Mouse (Mus musculus) CD4-positive, CD25-positive, alpha-beta regulatory T cell, adult 4 months (primary cell): ENCODE results near the gene Gm45713. TPM values are rescaled to one million over a fixed set of nuclear protein-coding genes. Genes with fewer than 3 reads are reported as not detected.
"Not testable (repeated sequence)": the region's sequence is repeated elsewhere in the genome, so short reads cannot be mapped to it uniquely, and the experiment has no call there.

Source experiments
- ATAC-seq: one replicate; pipeline ENCODE4 v1.8.0; 2017
- polyA plus RNA-seq, 2 experiments: library from polyadenylated mRNA; unstranded; fragments of 100-300 nt; shearing (Covaris generic); gene quantifications; one replicate each; pipeline ENCODE4 v1.2.1; 2017

Gene Gm45713
- not detected for polyA plus RNA-seq

DNA sequence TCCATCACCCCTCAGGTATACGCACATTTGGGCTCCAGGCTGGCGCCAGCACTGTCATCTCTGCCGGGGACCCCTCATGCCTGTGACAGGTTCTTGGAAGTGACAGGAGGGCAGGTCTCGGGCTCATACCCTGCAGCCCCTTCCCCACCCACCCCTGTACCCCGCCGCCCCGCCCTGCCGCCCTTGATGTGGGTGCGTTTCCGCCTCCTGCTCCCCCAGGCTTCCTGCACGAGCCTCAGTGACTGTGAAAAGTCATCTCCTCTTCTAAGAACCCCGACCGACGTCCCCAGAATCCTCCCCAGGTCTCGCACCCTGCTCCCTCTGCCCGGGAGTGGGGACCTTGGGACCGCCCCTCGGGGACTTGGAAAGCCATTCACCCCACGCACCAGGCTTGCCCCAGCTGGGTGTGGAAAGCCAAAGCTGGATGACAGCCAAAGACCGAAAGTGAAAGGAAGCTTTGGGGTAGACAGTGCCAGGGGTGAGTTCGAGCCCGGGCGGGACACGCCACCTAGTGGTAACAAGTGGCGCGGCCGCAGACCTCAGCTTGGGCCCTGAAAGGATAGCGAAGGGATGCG lies at the start of gene Gm45713, which contains the start of gene Flt3l:
Gene Gm45713 (minus strand): TSS at position 239 of the 575 bp plus-strand sequence.
Gene Flt3l (minus strand): TSS at position 440 of the 575 bp plus-strand sequence.
- ATAC-seq: peak; percentile 84

DNA sequence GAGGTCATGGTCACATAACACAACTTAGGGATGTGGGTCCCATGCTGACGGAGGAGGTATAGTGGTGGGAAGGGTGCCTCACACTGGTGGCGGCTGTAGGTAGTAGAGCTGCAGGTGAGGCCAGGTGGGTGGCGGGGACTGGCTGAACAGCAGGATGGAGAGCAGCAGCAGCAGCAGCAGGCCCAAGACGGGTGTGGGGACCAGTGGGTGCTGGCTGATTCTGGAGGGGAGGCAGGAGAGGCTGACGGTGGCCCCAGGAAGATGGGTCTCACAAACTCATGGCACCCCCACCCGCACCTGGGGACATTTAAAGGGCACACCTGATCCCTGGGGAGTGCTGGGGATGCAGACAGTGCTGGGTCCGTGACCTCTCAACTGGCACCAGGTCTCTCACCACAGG lies 47.6 kb upstream of the Gm45713 start:
- ATAC-seq: no peak

DNA sequence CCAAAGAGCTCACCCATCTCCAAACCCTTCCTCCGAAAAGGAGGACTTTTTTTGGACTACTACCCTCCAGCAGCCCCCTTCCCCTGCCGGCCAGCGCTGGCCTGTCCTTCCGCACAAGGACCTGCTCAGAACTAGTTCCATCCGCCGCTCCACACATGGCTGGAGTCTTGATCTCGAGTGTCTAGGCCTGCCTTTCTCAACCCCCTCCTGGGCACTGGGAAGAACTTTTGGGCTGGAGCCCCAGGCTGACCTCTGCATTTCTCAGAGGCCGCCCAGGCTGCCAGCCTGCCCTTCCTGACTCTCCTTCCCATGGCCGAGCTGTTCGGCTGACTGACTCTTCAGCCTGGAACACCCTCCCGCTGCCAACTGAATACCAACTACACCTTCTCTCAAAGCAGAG lies 46.6 kb upstream of the Gm45713 start:
- ATAC-seq: no peak

DNA sequence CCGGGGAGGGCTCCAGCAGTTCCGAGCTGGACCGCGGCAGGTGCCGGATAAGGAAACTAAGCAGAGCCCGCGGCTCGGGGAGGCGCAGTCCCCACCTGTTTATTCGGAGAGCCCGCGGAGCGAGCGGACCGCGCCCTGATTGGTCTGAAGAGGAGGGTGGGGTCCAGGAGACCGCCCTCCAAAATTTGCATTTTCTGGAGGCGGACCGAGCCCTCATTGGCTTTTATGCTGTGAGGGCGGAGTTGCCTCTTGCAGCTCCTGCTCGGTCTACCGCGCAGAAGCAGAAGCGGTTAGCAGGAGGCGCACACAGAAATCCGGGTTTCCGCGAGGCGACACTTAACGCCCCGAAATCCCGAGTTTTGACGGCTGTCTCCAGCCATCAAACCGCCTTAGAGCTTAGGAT lies 46.2 kb upstream of the Gm45713 start:
- ATAC-seq: peak; percentile 96

DNA sequence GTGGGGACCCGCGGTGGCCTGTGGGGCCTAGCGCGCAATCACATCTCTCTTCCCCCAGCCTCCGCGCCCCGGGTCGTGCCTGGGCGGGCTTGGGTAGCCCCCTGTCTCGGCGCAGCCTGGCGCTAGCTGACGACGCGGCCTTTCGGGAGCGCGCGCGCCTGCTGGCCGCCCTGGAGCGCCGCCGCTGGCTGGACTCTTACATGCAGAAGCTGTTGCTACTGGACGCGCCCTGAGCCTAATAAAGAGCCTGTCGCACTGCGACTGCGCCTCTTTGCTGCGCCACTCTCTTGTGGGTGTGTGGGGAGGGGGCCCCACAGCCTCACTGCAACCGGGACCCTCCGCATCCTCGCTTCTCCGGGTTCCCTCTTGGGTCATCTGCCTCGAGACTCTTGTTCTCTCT lies 45.5 kb upstream of the Gm45713 start:
- ATAC-seq: no peak

DNA sequence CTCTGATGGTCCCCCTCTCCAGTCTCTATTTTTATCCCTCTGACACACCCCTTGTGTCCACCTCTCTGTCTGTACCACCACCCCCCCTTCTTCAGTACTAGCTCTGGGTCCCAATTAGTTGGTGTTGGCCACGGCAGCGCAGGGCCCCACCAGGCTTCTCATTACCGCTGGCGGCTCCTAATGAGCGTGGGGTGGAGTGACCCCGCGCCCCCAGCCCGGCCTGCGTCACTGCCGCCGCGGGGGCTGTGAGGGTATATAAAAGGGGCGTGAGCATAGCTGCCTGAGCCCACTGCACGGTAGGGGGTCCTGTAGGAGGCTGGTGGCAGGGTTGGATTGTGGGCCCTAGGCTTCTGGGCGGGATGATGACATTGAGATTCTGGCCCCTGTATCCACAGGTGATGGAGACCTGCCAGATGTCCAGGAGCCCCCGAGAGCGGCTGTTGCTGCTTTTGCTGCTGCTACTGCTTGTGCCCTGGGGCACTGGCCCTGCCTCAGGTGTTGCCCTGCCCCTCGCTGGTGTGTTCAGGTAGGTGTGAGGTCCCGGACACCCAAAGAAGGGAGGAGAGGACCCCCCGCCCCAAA lies 45.0 kb upstream of the Gm45713 start, which contains the start of gene Pth2:
Gene Pth2 (plus strand): TSS at position 100 of the 582 bp plus-strand sequence.
- no peak for ATAC-seq

DNA sequence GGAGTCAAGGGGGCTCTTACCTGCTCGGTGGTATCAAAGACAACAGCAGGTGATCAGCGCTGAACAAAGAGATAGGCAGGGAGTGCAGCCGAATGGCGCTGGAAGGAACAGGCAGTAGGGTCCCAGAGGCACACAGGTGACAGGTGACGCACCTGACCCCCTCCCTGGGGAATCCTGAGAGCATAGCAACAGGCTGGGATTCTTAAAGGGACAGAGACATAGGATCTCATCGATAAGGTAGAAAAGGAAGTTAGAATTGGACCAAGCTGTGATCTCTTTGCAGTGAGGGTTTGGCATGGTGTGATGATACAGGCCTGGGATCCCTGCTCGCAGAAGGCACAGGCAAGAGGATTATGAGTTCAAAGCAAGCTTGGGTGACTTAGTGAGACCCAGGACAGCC lies 43.4 kb upstream of the Gm45713 start, which contains the start of gene Gfy:
Gene Gfy (minus strand): TSS at position 101 of the 400 bp plus-strand sequence.
- ATAC-seq: no peak

DNA sequence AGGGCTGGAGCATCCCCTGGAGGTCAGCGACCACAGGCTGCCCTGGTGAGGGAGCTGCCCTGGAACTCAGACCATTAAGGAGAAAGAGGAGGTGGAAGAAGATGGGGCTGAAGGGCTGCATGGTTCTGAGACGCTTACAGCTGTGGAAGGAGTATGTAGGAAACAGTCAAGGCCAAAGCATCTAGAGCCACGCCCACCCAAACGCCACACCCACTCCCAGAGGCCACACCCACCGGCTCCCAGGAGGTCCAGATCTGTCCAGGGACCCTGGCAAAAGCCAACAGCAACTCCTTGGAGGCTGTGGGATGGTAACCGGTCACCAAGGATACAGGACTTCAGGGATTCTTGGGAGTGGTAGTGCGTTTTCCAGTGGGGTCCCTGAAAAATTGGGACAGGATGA lies 42.5 kb upstream of the Gm45713 start:
- no peak for ATAC-seq

DNA sequence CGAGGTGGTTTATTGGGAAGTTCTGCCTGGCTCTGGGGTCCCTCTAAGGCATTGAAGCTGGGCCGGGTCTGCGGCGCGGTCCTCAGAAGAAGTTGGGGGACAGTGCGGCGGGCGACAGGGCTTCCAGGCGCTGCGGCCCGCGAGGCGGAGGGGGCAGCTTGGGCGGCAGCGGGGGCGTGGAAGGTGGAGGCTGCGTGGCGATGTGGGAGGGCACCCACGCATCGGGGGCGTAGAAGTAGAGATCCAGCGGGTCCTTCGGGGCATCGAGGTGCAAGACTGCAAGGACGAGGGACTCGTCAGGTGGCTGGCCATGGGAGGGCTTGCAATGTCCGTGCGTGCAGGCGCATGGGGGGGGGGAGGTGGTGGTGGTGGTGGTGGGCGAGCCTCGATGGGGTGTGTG lies 40.3 kb upstream of the Gm45713 start:
- no peak for ATAC-seq

DNA sequence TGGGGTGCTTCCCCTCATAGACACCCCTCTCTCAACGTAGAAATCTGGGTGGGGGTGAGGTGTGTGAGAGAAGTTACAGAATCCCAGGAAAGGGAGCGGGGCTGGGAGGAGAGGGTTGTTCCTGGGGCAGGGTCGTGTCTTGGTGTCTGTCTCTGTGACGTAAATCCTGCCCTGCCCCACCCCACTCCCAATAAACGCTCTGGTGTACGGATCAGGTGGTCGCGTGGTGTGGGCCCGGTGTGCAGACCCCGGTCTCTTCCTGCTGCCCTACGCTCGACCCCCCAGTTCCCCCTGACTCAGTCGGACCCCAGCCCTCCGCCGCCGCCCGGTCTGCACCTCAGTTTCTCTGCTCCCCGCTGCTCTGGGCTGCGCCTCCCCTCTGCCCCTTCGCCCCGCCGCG lies 39.9 kb upstream of the Gm45713 start:
- no peak for ATAC-seq

DNA sequence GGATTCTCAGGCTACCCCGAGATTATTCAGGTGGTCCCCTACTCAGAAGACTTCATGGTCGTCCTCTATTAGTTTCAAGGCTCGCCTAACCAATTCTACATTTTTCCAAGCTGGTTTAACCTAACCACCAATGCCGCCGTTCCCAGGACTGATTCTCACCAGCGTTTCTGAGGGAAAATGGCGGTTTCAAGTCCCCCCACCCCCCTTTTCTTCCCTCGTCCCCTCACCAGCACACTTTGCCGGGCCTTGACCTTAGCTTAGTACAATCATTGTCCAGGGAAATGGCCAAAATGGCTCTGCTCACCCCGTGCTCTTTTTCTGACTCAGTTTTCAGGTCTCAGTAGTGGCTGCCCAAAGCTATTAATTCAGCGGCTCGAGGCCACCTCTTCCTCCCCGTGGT lies 39.4 kb upstream of the Gm45713 start:
- no peak for ATAC-seq

DNA sequence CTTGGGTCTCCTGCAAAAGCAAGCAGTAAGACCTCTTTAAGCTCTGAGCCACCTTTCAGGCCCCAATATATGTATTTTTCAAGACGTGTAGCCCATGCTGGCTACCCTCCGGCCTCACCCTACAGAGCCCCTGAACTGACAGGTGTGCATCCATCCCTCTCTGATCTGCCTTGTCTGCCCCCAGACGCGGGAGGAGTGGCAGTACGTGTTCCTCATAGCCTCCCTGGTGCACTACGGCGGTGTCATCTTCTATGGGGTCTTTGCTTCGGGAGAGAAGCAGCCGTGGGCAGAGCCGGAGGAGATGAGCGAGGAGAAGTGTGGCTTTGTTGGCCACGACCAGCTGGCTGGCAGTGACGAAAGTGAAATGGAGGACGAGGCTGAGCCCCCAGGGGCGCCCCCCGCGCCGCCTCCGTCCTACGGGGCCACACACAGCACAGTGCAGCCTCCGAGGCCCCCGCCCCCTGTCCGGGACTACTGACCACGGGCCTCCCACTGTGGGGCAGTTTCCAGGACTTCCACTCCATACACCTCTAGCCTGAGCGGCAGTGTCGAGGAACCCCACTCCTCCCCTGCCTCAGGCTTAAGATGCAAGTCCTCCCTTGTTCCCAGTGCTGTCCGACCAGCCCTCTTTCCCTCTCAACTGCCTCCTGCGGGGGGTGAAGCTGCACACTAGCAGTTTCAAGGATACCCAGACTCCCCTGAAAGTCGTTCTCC lies 38.7 kb upstream of the Gm45713 start:
- no peak for ATAC-seq

DNA sequence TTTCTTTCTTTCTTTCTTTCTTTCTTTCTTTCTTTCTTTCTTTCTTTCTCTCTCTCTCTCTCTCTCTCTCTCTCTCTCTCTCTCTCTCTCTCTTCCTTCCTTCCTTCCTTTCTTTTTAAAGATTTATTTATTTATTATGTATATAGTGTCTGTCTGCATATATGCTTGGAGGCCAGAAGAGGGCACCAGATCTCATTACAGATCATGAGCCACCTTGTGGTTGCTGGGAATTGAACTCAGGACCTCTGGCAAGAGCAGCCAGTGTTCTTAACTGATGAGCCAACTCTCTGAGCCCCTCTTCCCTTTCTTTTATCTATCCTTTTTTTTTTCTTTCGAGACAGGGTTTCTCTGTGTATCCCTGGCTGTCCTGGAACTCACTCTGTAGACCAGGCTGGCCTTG lies 37.7 kb upstream of the Gm45713 start:
- not testable (repeated sequence) for ATAC-seq

DNA sequence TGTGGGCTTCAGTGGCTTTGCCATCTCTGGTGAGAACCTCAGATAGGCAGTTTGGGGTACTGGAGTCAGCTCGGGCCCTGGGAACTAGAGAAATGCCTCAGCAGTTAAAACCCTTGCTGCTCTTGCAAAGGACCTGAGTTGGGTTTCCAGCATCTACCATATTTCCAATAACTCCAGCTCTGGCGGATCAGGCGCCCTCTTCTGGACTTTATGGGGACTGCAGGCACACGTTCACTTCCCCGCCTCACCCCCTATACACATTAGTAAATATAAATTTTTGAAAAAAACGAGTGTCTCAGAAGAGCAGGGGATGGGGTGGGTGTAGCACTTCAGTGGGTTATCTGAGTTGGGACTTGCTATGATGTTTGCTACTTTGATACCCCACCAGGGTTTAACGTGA lies 36.9 kb upstream of the Gm45713 start:
- no peak for ATAC-seq

DNA sequence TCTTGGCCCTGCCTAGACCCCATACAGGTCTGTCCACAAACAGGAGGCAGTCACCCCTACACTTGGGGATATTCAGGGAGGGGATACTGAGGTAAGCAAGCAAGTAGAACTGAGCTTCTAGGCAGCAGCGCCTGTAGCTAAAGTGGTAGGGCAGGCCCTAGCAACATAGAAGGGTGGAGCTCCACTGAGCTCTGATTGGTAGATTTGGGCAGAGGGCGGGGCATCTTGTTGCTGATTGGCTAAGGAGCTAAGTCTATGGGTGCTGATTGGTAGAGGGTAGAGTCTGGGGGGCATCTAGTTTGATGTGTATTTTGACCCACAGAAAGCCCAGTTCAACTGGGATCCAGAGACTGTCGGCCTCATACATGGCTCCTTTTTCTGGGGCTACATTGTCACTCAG lies 33.5 kb upstream of the Gm45713 start:
- no peak for ATAC-seq

DNA sequence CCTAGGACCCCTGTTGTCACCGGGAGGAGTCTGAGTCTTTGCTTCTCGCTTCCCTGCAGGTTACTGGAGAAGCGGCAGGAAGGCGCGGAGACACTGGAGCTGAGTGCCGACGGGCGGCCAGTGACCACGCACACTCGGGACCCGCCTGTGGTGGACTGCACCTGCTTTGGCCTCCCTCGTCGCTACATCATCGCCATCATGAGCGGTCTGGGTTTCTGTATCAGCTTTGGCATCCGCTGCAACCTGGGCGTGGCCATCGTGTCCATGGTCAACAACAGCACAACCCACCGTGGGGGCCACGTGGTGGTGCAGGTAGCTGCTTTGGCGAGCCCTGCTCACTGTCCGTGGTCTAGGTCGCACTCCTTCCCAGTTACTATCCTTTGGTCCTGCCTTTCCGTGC lies 32.6 kb upstream of the Gm45713 start:
- no peak for ATAC-seq

DNA sequence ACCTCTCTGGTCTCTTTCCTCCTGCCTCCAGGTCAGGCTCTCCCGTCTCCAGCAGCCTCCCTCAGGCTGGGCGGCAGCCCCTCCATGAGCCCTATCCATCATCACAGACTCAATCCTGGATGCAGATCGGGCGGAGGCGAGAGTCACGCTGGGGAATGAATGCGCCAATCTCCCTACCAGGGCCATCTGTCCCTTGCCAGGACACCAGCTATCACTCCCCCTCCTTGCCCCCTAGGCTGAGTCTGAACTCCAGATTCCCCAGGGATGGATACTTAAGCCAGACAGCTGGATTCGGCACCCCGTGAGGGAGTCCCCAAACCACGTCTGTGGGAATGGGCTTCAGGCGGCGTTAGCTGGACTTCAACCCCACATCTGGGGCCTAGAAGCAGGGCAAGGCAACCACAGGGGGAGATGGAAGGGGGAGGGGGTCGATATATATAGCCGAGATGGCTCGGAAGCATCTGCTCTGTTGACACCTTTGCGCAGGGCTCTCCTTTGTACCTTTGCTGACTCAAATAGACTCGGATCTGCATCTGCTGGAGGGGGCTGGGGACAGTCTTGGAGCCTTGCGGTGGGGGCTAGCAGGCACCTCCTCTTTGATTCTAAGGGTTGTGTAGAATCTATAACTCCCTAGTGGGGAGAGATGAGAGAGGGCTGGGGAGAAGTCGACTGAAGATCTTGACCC lies 31.9 kb upstream of the Gm45713 start:
- ATAC-seq: no peak

DNA sequence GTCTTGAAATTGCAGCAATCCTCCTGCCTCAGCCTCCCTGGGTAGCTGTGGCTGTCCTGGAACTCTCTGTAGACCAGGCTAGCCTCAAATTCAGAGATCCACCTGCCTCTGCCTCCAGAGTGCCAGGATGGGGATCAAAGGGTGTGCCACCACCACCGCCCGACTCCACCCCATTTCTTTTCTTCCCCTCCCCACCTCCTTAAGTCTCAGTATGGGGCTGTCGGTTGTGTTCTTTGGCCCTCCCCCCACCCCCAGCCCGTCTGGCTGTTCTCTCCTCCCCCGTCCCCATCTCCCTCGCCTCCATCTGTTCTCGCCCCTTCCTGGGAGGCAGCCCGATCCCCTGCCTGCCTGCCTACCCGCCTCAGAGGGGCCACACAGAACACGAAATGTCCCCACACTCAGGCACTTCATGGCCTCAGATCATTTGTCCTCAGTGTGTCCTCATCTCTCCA lies 30.9 kb upstream of the Gm45713 start:
- ATAC-seq: no peak

DNA sequence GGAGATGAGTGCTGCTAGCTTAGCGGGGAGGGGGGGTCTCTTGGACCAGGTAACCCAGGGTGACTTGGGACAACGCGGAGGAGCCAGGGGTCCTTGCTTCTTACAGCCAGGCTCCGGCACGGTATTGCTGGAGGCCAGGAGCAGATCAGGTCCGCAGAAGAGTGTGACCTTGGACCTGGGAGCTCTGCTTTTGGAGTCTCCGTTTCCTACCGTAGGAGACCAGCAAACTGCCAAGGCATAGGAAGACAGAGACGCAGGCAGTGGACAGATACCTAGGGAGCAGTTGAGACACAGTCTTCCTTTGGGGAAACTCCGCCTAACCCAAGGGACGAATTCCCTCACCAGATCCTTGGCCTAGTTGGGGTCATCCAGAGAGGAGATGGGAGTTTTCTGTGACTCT lies 29.7 kb upstream of the Gm45713 start:
- no peak for ATAC-seq

DNA sequence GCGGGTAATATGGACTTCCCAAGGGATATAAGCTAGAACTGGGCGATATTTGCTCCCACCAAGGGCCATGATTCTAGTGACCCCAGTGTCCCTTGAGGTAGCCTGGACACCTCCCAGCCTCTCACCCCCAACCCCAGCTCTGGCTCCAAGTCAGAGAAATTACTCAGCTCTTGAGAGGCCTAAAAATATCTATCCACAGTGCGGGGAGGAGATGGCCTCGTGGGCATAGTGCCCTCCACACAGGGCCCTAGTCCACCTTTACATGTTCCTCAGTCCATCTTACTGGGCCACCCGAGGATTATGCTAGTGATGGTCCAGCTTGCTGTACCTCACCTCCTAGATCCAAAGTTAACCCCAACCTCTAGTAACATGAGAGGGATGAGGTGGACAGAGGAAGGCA lies 28.8 kb upstream of the Gm45713 start:
- ATAC-seq: no peak

DNA sequence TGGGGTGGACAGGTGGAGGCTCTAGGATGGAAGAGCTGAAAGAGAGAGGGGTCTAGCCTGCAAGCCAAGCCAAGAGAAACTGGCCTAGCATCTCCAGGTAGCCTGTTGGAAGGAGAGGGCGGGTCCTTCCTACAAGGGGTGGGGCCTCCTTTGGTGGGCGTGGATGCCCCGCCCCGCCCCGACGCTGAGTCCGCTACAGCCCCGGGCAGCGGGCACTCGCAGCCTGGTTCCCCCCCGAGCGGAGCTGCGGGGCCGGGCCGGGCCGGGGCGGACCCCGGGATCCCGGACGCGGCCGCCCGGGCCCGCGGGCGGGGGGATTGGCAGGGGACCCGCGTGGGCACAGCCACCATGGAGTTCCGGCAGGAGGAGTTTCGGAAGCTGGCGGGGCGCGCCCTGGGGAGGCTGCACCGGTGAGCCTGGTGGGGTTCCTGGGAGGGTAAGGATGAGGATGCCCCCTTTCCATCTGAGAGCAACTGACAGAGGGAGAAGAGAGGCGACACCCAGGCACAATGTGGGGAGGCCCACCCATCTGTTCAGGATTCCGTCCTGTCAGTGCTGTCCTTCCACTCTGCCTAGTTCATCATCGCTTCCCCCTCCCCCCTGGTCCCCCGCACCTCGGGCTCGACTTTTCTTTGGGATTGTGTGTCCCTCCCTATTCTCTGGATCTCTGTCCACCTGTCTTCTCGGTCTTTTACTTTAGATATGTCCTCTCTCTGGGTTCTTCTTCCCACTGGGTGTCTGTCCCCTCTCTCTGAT lies 27.9 kb upstream of the Gm45713 start, which contains the start of gene Slc17a7:
Gene Slc17a7 (plus strand): TSS at position 215 of the 756 bp plus-strand sequence.
- no peak for ATAC-seq

DNA sequence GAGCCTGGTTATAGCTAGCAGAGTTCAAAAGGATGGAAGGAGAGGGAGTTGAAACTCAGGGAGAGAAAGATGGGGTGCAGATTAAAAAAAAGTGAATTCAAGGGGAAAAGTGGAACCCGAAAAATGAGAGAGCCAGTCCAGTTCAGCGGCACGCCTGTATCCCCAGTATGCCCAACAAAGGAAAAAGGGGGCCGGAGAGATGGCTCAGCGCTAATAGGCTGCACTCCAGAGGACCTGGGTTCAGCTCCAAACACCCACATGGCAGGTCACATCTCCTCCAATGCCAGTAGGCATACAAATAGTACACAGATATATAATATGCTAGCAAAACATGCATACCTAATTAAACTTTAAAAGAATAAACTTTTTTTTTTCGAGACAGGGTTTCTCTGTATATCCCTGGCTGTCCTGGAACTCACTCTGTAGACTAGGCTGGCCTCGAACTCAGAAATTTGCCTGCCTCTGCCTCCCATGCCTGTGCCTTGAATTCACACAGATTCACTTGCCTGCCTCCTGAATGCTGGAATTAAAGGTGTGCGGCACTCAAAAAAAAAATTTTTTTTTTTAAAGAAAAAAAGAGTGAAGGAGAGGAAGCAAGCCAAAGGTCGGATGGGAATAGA lies 27.1 kb upstream of the Gm45713 start:
- ATAC-seq: no peak
